Mouse (Mus musculus): ENCODE data around the gene Fbxl14.

DNA sequence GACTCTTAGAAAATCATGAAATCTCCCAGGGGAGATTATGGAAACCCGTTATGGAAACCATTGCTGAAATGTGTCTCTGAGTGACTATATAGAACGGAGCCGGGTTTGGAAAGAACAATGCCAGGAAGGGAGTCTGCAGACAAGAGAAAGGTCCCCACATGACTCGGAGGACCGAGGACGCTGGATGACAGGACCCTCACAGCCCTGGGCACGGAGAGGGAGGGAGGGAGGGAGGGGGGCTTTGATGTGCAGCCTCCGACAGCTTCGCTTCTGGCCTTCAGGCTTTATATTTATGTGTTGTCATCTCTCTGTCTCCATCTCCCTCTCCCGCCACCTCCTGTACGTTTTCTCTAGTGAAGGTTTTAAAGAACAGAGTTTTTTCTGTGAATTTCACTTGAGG is 11.5 kb downstream of the Fbxl14 start:
- TF ChIP-seq CTCF (IDR thresholded peaks at IDR 0.05; ENCODE audit: low read depth, low read length), result no peak
- no peak for TF ChIP-seq POLR2A (IDR thresholded peaks at IDR 0.05; ENCODE audit: insufficient read depth, low read length)
